Mouse (Mus musculus) heart, embryonic 16.5 days (tissue): ENCODE data around the gene Ptprr. TPM values are rescaled to one million over a fixed set of nuclear protein-coding genes. Genes with fewer than 3 reads are reported as not detected.

Experiments
- ATAC-seq: fragments of 200-750 bp; cut with Nextera tagmentation; replicated peaks from 2 replicates; pipeline ENCODE4 v1.8.0; 2017; ENCODE audit warnings: moderate number of reproducible peaks; ENCODE audit not compliant: insufficient read depth, low FRiP score; ENCODE audit errors: extremely low read depth
- H3K27ac ChIP-seq: fragments of 300-500 bp; sonication (generic); 2 replicates; pipeline ENCODE4 v1.5.1; 2014; ENCODE audit warnings: mild to moderate bottlenecking, low read length, control low read depth, moderate library complexity
- H3K27me3 ChIP-seq: fragments of 300-500 bp; sonication (generic); 2 replicates; pipeline ENCODE4 v1.6.1; 2014; ENCODE audit warnings: low read length, mixed read lengths; ENCODE audit not compliant: control insufficient read depth, insufficient read depth
- H3K36me3 ChIP-seq: fragments of 300-500 bp; sonication (generic); 2 replicates; pipeline ENCODE4 v1.6.1; 2014; ENCODE audit not compliant: control insufficient read depth, insufficient read depth
- H3K4me1 ChIP-seq: fragments of 300-500 bp; sonication (generic); 2 replicates; pipeline ENCODE4 v1.6.1; 2014; ENCODE audit warnings: low read length, mixed read lengths; ENCODE audit not compliant: control insufficient read depth, insufficient read depth
- H3K4me2 ChIP-seq: fragments of 300-500 bp; sonication (generic); 2 replicates; pipeline ENCODE4 v1.6.1; 2014; ENCODE audit warnings: low read depth, mild to moderate bottlenecking, control low read depth, low read length
- H3K4me3 ChIP-seq: fragments of 300-500 bp; sonication (generic); 2 replicates; pipeline ENCODE4 v1.5.1; 2014; ENCODE audit warnings: mild to moderate bottlenecking, control low read depth, low read length
- H3K9ac ChIP-seq: fragments of 300-500 bp; sonication (generic); 2 replicates; pipeline ENCODE4 v1.6.1; 2014; ENCODE audit warnings: low read length, control low read depth
- H3K9me3 ChIP-seq: fragments of 300-500 bp; sonication (generic); replicated peaks from 2 replicates; pipeline ENCODE4 v1.6.1; 2016; ENCODE audit warnings: low read length; ENCODE audit not compliant: control insufficient read depth
- WGBS: fragments of 180-500 bp; shearing (Covaris S2); extraction: QIAGEN DNeasy Blood & Tissue Kit; methylation state at CpG from one replicate; pipeline ENCODE4 v1.1.7; 2014; 5-methylcytosine and 5-hydroxymethylcytosine counted together
- polyA plus RNA-seq: library from polyadenylated mRNA; unstranded; fragments of >200 nt; fragmentation: Nextera tagmentation; extraction: Ambion mirVana; gene quantifications from 2 replicates; pipeline ENCODE4 v1.2.1, GENCODE M21; 2015

The Ptprr gene
- polyA plus RNA-seq, 1 experiment from 2014 or later: 0.35 TPM

DNA sequence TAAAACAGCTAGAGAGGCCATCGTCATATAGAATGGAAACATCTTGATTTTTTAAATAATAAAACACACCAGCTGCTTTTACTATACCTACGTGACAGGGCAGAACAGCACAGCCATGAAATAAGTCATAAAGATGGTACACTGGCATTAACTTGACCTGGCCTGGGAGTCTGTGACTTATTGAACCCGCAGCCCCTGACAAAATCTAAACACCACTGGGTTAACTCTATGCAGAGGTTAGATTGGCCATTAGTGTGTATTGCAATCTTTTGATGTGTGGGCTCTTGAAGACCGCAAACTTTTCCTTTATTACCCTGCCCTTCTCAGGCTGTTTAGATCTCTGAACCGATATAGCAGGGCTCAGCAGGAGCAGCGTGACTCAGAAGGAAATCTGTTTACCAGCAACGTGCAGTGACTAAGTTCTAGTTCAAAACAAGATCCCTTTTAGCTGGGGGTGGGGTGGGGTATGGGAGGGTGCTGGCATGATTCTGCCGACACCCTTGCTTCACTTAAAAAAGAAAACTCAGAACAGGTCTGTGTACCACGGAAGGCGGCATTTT lies 157.4 kb downstream of the Ptprr start:
- WGBS: 56% methylated on average over 10 of the region's 10 CpGs
- Histone ChIP-seq H3K27ac (no peak overlapping the region), H3K4me2 (no peak overlapping the region), H3K36me3 (no peaks in the 10 kb centered on the region), H3K4me3 (no peak overlapping the region), H3K27me3 (no peaks in the 10 kb centered on the region), H3K4me1 (peaks cover 8% of the 10 kb centered on the region), H3K9me3 (no peaks in the 10 kb centered on the region), H3K9ac (no peak overlapping the region)
- ATAC-seq: no peak

DNA sequence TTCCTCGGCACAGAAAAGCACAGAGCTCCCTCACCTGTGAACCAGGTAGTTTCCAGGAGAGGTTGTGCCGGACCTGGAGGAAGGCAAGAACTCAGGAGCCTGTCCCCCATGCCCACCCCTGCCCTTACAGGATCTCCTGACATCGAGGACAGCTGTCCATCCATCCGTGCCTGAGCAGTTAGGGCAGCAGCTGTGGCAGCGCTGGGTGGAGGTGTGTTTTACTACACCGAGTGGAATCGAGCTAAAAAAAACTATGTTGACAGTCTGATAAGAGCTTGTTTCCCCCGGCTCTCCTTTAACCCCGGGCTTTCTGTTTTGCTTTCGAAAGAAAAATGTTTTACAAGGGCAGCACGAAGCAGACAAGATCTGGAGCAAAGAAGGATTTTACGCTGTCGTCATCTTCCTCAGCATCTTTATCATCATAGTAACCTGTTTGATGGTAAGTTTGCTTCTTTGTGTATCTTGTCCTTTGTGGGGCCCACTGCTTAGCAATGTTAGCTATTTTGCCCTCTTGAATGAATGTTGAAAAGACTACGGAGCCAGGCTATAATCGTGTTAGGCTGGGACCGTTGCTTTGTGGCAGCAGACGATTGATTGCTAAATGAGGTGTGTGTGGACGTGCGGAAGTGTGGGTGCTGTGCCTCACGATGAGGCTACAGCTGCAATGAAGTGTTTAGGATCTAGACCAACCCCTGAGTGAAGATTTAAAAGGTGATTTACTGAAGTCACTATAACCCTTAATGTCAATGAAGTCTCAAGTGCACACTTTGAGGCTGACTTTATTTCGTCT lies 159.6 kb downstream of the Ptprr start:
- Histone ChIP-seq H3K4me3 (peak overlapping the region; percentile 55), H3K4me2 (peak overlapping the region; percentile 75), H3K27ac (no peak overlapping the region), H3K36me3 (no peaks in the 10 kb centered on the region), H3K9me3 (no peaks in the 10 kb centered on the region), H3K9ac (peak overlapping the region; percentile 12; the same call in 1 of the 2 replicates), H3K4me1 (peaks cover 8% of the 10 kb centered on the region), H3K27me3 (no peaks in the 10 kb centered on the region)
- WGBS: 12% methylated on average over 21 of the region's 21 CpGs
- no peak for ATAC-seq

DNA sequence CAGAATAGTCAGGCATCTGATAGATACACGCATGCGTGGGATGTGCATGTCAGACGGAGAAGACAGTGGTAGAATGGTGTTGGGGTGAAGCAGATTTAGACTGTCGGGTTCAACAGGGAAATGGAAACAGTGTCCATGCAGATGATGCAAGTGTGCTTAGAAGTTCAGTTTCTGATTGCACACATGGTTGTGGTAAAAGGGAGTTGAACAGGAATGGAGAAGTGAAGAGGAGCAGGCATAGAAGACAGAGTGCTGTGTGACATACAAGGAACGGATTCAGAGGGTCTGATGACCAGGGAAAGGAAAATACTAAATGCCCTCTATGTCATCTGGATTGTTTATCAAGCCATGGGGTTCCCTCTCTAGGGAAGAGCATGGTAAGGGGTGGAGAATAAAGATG lies 163.2 kb downstream of the Ptprr start:
- Histone ChIP-seq H3K36me3 (no peaks in the 10 kb centered on the region), H3K4me1 (peaks cover 8% of the 10 kb centered on the region), H3K4me3 (no peak overlapping the region), H3K9me3 (no peaks in the 10 kb centered on the region), H3K9ac (no peak overlapping the region), H3K27ac (no peak overlapping the region), H3K4me2 (no peak overlapping the region), H3K27me3 (no peaks in the 10 kb centered on the region)
- WGBS: 78% methylated on average over 5 of the region's 5 CpGs
- no peak for ATAC-seq

DNA sequence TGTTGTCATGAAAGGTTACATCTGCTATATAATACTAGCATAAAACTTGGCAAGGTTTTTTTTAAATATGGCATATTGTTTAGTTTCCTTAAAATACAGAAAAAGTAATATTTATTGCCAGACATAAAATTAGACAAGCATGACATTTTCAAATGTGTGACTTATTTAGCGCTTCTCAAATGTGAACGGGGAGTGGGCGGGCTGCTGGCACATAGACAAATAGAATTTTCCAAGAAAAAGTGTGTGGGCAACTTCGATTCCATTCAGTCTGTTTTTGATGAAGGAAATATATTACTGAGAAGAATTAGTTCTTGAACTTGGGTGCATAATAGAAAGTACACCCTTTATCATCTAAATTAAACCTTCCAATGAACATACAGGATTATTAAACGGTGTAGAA lies 164.2 kb downstream of the Ptprr start:
- WGBS: 85% methylated on average over 5 of the region's 5 CpGs
- Histone ChIP-seq H3K9ac (no peak overlapping the region), H3K27me3 (no peaks in the 10 kb centered on the region), H3K27ac (no peak overlapping the region), H3K9me3 (no peaks in the 10 kb centered on the region), H3K36me3 (no peaks in the 10 kb centered on the region), H3K4me3 (no peak overlapping the region), H3K4me1 (peaks cover 6% of the 10 kb centered on the region), H3K4me2 (no peak overlapping the region)
- no peak for ATAC-seq

DNA sequence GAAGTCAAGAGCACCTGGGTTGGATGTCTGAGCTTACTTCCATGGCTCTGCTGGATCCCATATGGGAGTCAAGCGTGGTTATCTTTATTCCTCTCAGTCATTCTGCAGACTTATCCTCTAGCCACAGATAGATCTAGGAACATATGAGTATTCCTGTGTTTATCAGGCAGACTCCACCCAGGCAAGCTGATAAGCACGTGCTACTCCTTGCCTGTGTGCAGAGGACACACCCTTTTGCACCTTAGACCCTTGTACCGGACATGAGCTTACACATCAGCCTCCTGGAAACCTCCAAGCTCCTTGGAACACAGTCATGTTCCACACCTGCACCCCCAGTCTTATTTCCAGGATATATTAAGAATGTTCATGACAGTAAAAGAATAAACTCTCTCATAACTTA lies 165.2 kb downstream of the Ptprr start:
- H3K4me2 ChIP-seq: no peak overlapping the region
- WGBS: 48% methylated on average over 3 of the region's 3 CpGs
- no peaks in the 10 kb centered on the region for H3K9me3 ChIP-seq
- ATAC-seq: no peak
- H3K4me3 ChIP-seq: no peak overlapping the region
- no peaks in the 10 kb centered on the region for H3K27me3 ChIP-seq
- no peaks in the 10 kb centered on the region for H3K4me1 ChIP-seq
- no peaks in the 10 kb centered on the region for H3K36me3 ChIP-seq
- no peak overlapping the region for H3K27ac ChIP-seq
- H3K9ac ChIP-seq: no peak overlapping the region

DNA sequence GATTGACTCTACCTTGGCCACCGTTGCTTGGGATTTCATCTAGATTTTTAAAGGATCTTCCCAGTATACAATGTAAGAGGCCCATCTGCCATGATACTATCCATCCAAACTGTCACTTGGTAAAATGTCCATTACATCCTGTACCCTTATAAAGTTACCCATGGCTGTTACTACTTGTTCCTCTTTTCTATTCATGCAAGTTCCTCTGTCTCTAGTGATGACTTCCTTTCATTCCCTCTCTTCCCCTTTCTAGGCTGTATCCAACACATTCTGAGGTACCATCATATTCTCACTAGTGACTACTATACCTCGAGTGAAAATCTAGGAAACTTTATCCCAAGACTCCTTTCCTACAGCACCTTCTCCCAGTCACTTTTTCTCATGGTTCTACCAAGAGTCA lies 173.7 kb downstream of the Ptprr start:
- H3K9me3 ChIP-seq: no peaks in the 10 kb centered on the region
- H3K9ac ChIP-seq: no peak overlapping the region
- no peaks in the 10 kb centered on the region for H3K36me3 ChIP-seq
- H3K27ac ChIP-seq: no peak overlapping the region
- WGBS: 63% methylated on average over 2 of the region's 2 CpGs
- ATAC-seq: no peak
- H3K4me2 ChIP-seq: no peak overlapping the region
- peaks cover 7% of the 10 kb centered on the region for H3K4me1 ChIP-seq
- H3K27me3 ChIP-seq: no peaks in the 10 kb centered on the region
- H3K4me3 ChIP-seq: no peak overlapping the region

DNA sequence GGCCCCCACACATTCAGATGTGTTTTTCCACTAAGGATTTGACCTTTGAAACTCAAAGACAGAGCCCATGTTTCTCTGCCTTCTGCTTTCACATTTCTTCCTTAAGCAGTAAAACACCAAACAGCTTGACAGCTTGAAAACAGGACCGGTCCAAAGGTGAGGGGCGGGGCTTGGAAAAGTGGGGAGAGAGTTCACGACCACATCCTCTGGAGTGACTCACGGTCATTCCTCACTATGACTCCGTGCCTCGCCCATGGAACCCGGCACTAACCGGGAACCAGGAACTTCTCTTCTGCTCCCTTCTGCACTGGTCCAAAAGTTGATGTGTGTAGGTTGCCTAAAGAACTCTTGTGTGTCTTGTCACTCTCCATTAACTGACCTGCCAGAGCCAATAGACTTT lies 174.3 kb downstream of the Ptprr start:
- Histone ChIP-seq H3K4me2 (no peak overlapping the region), H3K4me3 (no peak overlapping the region), H3K27ac (no peak overlapping the region), H3K4me1 (peaks cover 12% of the 10 kb centered on the region), H3K9me3 (no peaks in the 10 kb centered on the region), H3K27me3 (no peaks in the 10 kb centered on the region), H3K36me3 (no peaks in the 10 kb centered on the region), H3K9ac (no peak overlapping the region)
- 73% methylated on average over 8 of the region's 8 CpGs for WGBS
- no peak for ATAC-seq

DNA sequence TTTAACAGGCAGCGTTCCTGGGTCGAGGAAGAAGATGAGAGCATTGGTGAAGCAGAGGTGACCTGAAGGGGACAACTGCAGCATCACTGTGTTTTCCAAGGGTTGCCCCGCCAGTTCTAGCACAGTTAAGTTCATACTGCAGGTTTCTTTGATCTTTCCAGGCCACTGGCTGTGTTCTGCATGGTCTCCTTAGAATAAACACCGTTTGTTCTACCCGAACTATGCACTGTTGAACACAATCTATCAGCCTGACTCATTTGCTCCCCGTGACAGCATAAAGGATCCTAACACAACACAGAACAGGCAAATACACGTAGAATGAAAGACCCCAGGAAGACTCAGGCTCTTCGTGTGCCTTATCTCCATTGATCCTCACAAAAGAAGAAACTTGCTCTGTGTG lies 176.4 kb downstream of the Ptprr start:
- H3K4me2 ChIP-seq: no peak overlapping the region
- no peak overlapping the region for H3K9ac ChIP-seq
- no peaks in the 10 kb centered on the region for H3K27me3 ChIP-seq
- no peak overlapping the region for H3K27ac ChIP-seq
- WGBS: 60% methylated on average over 8 of the region's 8 CpGs
- no peak overlapping the region for H3K4me3 ChIP-seq
- no peaks in the 10 kb centered on the region for H3K36me3 ChIP-seq
- no peaks in the 10 kb centered on the region for H3K9me3 ChIP-seq
- H3K4me1 ChIP-seq: peaks cover 12% of the 10 kb centered on the region
- ATAC-seq: no peak

DNA sequence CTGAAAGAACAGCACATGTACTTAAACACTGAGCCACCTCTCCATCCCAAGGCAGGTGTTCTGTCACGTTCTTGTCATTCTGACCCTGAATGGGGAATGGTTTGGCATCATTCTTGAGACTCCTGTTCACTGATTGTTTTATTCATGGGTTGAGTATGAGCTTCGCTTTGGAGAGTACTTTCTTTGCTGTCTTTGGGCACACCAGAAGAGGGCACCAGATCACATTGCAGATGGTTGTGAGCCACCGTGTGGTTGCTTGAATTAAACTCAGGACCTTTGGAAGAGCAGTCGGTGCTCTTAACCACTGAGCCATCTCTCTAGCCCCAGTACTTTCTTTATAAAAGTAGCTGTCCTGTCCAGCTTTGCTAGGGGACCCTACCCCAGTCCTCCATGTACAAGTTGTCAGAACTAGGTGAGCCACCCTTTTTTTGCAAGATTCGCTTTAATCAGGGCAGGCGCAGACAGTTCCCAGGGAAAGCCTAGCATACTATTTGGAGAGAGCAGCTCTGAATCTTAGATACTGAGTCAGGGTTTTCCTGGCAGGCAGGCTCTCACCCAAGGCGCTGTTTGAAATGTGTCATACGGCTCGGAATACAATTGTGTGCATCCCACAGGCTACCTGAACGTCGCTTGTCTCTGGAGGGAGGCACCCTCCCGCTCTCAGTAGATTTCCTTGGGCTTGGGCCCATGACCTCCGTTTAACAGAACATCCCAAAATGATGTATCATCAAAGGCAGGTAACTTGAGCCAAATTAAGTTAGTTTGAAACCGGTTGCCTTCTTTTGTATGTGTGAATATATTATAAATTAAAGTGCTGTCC lies 178.8 kb downstream of the Ptprr start:
- peak; percentile 35; the same call in 1 of the 2 replicates for ATAC-seq
- peaks cover 12% of the 10 kb centered on the region for H3K4me1 ChIP-seq
- H3K4me2 ChIP-seq: peak overlapping the region; percentile 56
- H3K36me3 ChIP-seq: no peaks in the 10 kb centered on the region
- 17% methylated on average over 14 of the region's 14 CpGs for WGBS
- H3K9ac ChIP-seq: no peak overlapping the region
- H3K27ac ChIP-seq: no peak overlapping the region
- peak overlapping the region; percentile 23 for H3K4me3 ChIP-seq
- no peaks in the 10 kb centered on the region for H3K9me3 ChIP-seq
- no peaks in the 10 kb centered on the region for H3K27me3 ChIP-seq
